Mouse (Mus musculus) megakaryocyte-erythroid progenitor cell, adult 5 weeks (primary cell): Measurements from ENCODE around the gene Foxf1. TPM values are rescaled to one million over a fixed set of nuclear protein-coding genes. Genes with fewer than 3 reads are reported as not detected.

Experiments used
- polyA plus RNA-seq: library from polyadenylated mRNA; stranded (reverse); fragments of >175 nt; gene quantifications from 2 replicates; pipeline ENCODE4 v1.2.3, GENCODE M21; 2012

The Foxf1 gene
- polyA plus RNA-seq: 0.04 and 0.05 TPM in 2 replicates

DNA sequence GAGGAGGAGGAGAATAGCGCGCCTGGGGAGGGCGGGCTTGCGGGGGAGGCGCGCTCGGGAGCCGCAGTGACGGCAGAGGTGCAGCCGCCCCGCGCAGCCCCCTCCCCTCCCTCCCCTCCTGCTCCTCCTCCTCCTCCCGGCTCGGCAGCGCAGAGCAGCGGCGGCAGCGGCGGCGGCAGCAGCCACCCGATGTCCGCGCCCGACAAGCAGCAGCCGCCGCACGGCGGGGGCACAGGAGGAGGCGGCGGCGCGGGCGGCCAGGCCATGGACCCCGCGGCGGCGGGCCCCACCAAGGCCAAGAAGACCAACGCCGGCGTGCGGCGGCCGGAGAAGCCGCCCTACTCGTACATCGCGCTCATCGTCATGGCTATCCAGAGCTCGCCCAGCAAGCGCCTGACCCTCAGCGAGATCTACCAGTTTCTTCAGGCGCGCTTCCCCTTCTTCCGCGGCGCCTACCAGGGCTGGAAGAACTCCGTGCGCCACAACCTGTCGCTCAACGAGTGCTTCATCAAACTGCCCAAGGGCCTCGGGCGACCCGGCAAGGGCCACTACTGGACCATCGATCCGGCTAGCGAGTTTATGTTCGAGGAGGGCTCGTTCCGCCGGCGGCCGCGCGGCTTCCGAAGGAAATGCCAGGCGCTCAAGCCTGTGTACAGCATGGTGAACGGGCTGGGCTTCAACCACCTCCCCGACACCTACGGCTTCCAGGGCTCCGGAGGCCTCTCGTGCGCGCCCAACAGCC, at the start of gene Foxf1:
TSS of gene Foxf1 (plus strand) at position 177 of the 742 bp plus-strand sequence.

DNA sequence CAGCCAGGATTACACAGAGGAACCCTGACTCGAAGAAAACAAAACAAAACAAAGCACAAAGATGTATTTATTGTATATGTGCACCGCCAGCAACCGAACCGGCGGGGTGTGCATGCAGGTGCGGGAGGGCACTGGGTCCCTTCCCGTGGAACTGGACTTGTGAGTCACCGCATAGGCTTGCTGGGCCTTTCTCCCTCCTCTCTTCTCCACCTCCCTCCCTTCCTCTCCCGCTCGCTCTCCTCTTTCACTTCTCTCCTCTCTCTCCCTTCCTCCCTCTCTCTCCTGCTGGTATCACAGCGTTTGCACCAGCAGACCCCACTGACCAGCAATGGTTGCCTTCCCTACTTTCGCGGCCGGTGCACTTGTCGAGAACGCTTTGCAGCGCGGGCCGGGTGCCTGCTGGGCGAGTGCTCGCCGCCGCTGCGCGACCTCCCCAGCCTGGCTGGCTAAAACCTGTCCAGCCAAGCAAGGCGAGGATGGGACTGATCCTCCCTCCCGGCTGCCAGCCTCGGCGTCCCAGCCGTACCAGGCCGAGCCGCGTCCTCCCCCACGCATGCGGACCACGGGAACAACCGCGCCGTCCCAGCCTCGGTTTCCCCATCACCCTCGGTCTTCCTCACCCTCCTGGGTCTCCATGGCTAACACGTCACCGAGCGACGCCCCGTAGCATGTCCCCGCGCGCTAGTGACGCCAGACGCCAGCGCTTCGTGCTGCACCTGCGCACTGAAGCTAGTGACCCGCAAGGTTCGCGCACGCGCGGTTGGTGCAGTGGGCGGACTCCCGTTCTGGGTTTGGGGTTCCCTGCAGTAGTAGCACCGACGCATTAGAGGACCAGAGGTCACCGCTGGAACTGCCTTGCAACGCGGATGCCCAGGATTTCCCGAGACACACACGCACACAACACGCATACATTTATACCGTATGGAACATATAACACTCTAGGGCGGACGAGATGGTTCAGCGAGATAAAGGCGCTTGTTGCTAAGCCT, 23.8 kb downstream of the Foxf1 start, which contains the start of gene Mthfsd:
TSS of gene Mthfsd (minus strand) at position 725 of the 989 bp plus-strand sequence.

DNA sequence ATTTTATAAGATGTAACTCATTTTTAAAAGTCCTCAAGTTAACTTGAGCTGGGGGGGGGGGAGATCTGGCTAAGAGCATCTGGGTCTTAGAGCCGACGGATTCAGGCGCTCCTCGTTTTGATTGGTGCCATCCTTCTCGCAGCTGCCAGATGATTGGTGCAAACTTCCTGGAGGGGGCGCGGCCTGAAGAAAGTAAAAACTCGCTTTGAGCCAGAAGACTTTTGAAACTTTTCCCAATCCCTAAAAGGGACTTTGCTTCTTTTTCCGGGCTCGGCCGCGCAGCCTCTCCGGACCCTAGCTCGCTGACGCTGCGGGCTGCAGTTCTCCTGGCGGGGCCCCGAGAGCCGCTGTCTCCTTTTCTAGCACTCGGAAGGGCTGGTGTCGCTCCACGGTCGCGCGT, 31.8 kb downstream of the Foxf1 start, which contains the start of gene Foxc2:
TSS of gene Foxc2 (plus strand) at position 224 of the 400 bp plus-strand sequence.

DNA sequence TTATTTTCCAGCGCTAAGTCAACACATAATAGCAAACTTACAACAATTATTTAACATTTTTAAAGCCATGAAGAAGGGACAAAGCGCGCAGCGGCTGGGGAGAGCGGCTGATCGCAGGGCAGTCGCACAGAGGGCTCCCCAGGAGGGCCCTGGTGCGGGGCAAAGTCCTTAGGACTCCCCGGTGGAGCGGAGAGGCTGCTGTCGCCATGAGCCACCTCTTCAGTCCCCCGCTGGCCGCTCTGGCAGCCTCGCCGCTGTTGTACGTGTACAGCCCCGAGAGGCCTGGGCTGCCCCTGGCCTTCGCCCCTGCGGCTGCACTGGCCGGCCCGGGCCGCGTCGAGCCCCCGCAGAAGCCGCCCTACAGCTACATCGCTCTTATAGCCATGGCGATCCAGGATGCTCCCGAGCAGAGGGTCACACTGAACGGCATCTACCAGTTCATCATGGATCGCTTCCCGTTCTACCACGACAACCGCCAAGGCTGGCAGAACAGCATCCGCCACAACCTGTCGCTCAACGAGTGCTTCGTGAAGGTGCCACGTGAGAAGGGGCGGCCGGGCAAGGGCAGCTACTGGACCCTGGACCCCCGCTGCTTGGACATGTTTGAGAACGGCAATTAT, 43.7 kb downstream of the Foxf1 start, which contains the start of gene Foxl1:
TSS of gene Foxl1 (plus strand) at position 185 of the 620 bp plus-strand sequence.

Other genes with a start within 250 kb of the Foxf1 start
- gene Mthfsd, start 24.0 kb downstream of the Foxf1 start, polyA plus RNA-seq: 29.5 and 40.0 TPM in 2 replicates
- 0.08 TPM in 1 of 2 replicates, not detected in the other for gene Foxc2, start 31.8 kb downstream of the Foxf1 start, polyA plus RNA-seq
- gene Foxl1, start 43.6 kb downstream of the Foxf1 start, polyA plus RNA-seq: not detected in 2 replicates